Mouse (Mus musculus): ENCODE measurements at regions not wholly inside any gene's neighbourhood (a gene's known extent, or its start where the extent isn't known, plus 50 kb on each side); places are given as distances from the start of the nearest gene placed in this dataset.

- DNase-seq (ENCODE audit: low spot score) = no peak
Measured at GRCm38 (mm10) chr9:43387397-43387796, 76.7 kb downstream of the Trim29 start.

DNA sequence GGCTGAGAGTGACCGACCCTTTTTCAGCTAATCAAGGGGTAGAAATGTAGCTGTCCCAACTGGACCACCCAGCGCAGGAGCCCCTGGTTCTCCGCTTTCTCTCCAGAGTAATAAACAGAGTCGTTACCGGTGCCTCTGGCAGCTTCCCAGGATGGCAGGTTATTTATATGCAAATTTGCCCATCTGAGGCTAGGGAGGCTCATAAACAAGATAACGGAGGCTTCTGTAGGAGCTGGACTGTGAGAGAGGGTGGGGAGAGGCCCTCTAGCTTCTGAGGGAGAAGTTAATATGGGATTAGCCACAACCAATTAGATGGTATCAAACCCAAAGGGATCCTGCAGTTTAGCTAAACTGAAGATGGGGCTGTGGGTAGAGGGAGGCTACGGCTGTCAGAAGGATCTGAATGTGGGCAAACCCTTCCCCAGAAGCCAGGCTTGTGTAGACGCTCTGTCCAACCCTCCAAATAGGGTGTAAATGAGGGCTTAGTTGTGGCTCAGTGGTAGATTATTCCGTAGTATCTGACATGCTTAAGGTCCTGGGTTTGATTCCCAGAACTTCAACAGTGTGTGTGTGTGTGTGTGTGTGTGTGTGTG, 78.9 kb downstream of the Trim29 start:
- DNase-seq (ENCODE audit: low spot score) = no peak

- DNase-seq (ENCODE audit: low spot score) = no peak
Measured at GRCm38 (mm10) chr9:43392467-43393064, 81.9 kb downstream of the Trim29 start.

- no peak for DNase-seq (ENCODE audit: low spot score)
Measured at GRCm38 (mm10) chr9:43394204-43394603, 83.6 kb downstream of the Trim29 start.

DNA sequence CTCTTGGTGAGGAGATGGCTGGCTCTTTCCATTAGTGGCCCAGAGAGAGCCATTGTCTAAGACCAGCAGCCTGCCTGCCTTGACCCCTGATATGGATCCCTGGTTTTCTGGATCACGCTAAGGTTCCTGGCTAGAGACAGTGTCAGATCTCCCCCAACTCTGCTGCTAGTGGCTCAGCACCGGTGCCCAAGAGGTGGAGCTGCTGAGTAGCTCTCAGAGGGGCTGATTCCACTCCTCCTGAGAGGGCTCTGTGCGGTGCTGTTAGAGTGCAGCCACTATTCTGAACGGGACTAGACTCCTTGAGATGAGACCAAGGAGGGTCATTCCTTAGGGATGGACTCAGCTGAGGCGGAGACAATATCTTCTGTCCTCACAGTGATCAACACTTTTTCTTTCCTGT, 84.6 kb downstream of the Trim29 start:
- no peak for DNase-seq (ENCODE audit: low spot score)

GRCm38 (mm10) chr9:43396566-43396965, 85.9 kb downstream of the Trim29 start:
- no peak for DNase-seq (ENCODE audit: low spot score)

DNA sequence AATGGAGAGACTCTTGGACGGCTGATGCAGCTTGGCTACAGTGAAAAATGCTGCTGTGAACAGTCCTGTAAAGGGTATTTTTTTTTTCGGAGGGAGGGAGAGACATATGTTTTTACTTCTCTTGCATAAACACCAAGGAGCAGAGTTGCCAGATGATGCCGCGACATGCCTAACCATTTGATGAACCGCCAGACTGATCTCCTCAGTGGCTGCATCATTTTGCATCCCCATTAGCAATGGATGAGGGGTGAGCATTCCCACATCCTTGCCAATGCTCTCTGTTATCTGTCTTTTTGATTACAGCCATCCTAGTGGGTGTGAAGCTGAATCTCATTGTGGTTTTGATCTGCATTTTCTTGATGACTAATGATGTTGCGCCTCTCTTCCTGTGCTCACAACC, 97.8 kb downstream of the Trim29 start:
- DNase-seq (ENCODE audit: low spot score) = no peak

DNA sequence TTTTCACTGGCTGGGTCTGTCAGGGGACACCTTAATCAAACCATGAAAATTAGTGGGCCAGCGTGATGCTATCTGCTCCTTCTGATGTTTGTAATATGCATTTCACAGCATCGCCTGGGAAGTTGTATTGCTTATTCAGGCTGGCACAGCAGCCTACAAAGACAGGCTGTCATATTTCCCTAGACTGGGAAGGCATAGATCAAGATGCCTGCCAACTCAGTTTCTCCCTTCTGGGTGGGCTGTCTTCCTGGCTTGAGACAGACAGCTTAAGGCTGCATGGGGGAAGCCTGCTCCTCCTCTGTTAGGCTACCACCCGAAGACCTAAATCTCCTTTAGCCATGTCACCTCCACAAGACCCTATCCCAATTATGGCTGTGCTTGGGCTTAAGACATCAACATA, 101.8 kb downstream of the Trim29 start:
- no peak for DNase-seq (ENCODE audit: low spot score)

DNA sequence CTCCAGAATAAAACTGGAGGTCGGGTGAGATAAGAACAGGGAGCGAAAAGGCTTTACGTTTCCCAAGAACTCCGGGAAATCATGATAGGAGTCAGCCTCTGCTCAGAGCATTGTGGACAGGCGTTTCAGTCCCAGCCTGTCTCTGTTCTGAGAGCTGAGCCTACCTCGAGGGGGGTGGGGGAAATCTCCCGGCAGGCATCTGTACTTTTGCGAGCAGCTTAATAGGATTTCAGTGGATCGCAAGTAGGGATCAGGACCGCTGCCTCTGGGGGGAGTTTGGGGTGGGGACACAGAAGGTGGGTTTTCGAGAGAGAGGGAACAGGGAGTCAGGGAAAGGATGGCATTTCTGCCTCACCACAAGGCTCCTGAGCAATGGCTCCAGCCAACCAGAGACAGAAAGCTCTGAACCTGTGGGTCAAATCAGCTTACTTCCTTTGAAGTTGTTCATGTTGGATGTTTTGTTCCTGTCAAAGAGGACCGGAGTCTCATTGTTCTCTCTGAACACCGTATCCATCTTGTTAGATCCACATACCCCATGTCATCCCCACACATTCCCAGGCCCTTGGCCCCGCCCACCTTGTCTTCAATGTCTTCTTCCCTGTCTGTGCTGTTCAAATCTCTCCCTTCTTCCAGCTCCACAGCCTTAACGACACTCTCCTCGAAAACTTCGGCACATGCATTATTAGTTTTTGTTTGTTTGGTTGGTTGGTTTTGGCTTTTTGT, 109.5 kb downstream of the Trim29 start:
- no peak for DNase-seq (ENCODE audit: low spot score)

GRCm38 (mm10) chr9:43427007-43427406, 116.4 kb downstream of the Trim29 start:
- DNase-seq (ENCODE audit: low spot score) = no peak

DNA sequence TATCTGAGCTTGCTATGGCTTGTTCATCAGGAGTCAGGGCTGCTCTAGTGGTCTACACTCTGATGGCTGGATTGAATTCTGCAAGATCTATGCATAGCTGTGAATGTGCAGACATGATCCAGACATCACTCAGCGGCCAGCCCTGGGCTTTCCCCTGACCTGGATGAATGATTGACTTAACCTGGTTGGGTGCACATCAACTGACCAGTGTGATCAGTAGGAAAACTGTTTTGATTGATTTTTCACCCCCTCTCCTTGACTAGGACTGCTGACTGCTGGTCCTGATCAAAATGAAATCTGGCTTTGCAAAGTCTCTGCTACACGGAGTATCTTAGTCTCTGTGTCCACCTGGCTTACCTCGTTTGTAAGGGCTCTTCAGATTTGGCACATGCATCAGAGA, 123.3 kb downstream of the Trim29 start:
- DNase-seq (ENCODE audit: low spot score) = no peak

GRCm38 (mm10) chr9:43438476-43438875, 127.8 kb downstream of the Trim29 start:
- DNase-seq (ENCODE audit: low spot score) = no peak

GRCm38 (mm10) chr9:43440959-43441510, 130.4 kb downstream of the Trim29 start:
- DNase-seq (ENCODE audit: low spot score) = no peak

DNA sequence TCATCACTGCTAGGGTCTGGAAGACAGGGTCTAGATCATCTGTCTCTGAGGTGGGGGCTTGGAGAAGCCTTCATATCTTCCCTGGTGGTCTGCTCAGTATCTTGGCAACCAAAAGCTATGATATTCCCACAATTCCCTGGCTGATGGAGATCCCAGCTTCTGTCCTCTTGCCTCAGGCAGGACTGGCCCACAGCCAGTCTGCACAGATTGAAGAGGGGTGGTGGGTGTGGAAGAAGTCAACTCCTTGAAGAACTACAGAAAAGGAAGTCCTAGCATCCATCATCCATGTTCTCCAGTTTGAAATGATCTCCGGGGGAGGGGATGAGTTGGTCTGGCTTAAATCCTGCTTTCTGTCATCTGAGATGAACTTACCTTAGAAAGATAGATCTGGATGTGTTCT, 134.8 kb downstream of the Trim29 start:
- DNase-seq (ENCODE audit: low spot score) = no peak

DNA sequence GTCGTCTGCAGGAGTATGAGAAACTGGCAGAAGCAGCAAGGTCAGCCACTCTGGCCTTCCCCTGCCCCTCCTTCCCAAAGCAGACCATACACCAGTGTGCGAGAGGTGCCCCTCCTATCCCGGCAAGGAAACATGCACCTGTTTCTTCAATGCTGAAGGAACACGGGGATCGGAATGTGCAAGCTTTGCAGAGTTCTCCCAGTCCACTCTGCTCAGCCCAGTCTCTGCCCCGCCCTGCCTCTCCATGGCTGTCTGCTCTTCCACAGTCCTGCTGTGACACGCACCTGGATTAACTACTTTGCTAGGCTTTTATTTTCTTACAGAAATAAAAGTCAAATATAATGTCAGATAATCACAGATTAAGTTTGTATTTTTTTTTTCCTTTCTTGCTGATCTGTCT, 136.7 kb downstream of the Trim29 start:
- DNase-seq (ENCODE audit: low spot score) = no peak

GRCm38 (mm10) chr9:43448981-43449380, 138.3 kb downstream of the Trim29 start:
- DNase-seq (ENCODE audit: low spot score) = no peak

GRCm38 (mm10) chr9:43453953-43454582, 143.4 kb downstream of the Trim29 start:
- DNase-seq (ENCODE audit: low spot score) = no peak

GRCm38 (mm10) chr9:43457736-43458135, 147.1 kb downstream of the Trim29 start:
- DNase-seq (ENCODE audit: low spot score) = no peak

DNA sequence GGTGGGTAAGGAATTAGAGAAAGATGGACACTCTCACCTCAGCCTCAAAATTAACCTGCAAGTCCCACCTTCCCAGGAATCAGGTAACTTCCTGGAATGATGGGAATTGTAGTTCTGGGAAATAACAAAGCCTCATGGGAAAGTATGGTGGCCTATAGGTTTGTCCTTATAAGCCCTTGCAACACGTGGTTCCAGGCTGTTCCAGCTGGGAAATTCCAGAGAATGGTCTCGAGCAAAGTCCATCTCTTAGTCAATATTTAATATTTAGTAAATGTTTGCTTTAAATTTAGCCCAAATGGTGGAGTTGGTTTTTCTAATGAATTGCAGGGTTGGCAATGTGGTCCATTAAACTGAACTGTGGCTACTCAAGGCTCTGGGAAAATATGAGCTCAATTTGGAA, 150.5 kb downstream of the Trim29 start:
- DNase-seq (ENCODE audit: low spot score) = no peak

DNA sequence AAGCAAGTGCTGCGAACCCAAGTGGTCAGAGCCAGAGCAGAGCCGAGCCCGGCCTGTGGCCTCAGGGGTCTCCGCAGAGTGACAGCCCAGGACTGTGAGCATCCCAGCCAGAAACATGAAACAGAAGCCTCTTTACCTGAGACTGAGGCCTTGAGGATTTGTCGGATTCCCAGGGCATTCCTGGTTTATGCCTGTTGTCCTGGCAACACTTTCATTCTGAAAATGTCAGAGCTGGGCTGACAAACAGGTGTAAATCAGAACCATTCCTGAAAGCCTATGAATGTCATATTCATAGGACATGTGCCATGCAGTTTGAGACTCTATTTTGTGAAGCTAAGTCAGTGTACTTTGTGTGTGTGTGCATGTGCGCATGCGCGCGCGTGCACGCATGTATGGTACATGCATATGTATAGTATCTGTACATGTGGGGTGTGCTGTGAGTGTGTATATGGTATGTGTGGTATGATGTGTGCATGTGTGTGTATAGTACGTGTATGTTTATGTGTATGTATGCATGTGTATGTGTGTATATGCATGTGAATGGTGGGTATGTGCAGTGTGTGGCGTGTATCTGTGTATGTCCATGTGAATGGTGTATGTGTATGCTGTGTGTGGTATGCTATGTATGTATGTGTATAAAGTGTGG, 152.9 kb downstream of the Trim29 start:
- DNase-seq (ENCODE audit: low spot score) = no peak

GRCm38 (mm10) chr9:43465129-43465528, 154.5 kb downstream of the Trim29 start:
- no peak for DNase-seq (ENCODE audit: low spot score)

DNA sequence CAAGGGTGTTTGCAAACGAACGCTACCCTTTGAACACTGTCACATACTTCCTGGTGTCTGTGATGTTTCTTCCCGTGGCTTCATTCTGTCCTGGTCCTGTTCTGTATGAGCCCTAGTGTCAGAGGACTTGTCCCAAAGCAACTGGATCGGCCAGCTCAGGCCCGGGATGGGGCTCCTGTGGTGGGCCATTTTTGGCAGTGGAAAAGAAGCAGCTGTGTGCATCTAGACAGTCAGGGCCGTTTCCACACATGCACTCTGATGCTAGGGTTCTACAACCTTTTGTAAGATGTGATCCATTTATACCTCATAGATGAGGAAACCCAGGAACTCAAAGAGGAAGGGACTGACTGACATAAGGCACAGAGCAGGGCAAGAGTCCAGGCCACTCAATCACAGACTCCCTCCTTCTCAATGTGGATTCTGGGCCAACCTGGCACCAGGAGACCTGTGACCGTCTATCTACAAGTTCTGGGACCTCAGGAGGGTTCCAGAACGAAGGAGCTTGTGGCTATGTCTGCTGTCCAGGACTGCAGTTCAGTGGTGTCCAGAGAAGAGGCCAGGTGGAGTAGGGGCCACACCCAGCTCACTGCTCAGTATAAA, 155.2 kb downstream of the Trim29 start:
- DNase-seq (ENCODE audit: low spot score) = no peak
